Mouse (Mus musculus) lung, embryonic 14.5 days (tissue): ENCODE results near the gene Klf4. TPM values are rescaled to one million over a fixed set of nuclear protein-coding genes. Genes with fewer than 3 reads are reported as not detected.

Experiments used
- ATAC-seq: fragments of 200-750 bp; cut with Nextera tagmentation; 2 replicates; pipeline ENCODE4 v1.8.0; 2017; ENCODE audit warnings: mild to moderate bottlenecking, moderate TSS enrichment, moderate library complexity; ENCODE audit not compliant: insufficient read depth
- DNase-seq: peaks from one replicate; pipeline ENCODE4 v3.0.0-alpha.2; 2015
- H3K27ac ChIP-seq: fragments of 300-500 bp; sonication (generic); 2 replicates; pipeline ENCODE4 v1.5.1; 2014; ENCODE audit warnings: low read depth, mild to moderate bottlenecking, moderate library complexity
- H3K27me3 ChIP-seq: fragments of 300-500 bp; sonication (generic); 2 replicates; pipeline ENCODE4 v1.6.1; 2014; ENCODE audit warnings: low read length, control low read depth; ENCODE audit not compliant: insufficient read depth
- H3K36me3 ChIP-seq: fragments of 300-500 bp; sonication (generic); 2 replicates; pipeline ENCODE4 v1.6.1; 2014; ENCODE audit warnings: control low read depth; ENCODE audit not compliant: insufficient read depth
- H3K4me1 ChIP-seq: fragments of 300-500 bp; sonication (generic); 2 replicates; pipeline ENCODE4 v1.6.1; 2014; ENCODE audit warnings: antibody characterized with exemption, control low read depth; ENCODE audit not compliant: insufficient read depth
- H3K4me2 ChIP-seq: fragments of 300-500 bp; sonication (generic); 2 replicates; pipeline ENCODE4 v1.6.1; 2014; ENCODE audit warnings: mild to moderate bottlenecking
- H3K4me3 ChIP-seq: fragments of 300-500 bp; sonication (generic); 2 replicates; pipeline ENCODE4 v1.5.1; 2014; ENCODE audit warnings: low read depth, low read length
- H3K9ac ChIP-seq: fragments of 300-500 bp; sonication (generic); 2 replicates; pipeline ENCODE4 v1.6.1; 2014
- H3K9me3 ChIP-seq: fragments of 300-500 bp; sonication (generic); 2 replicates; pipeline ENCODE4 v1.6.1; 2016; ENCODE audit warnings: low read depth, low read length, control low read depth
- CTCF ChIP-seq: IDR thresholded peaks from 2 replicates; pipeline ENCODE4 v1.5.1; 2016; ENCODE audit warnings: antibody characterized with exemption, low read depth
- WGBS: fragments of 180-500 bp; shearing (Covaris S2); extraction: QIAGEN DNeasy Blood & Tissue Kit; methylation state at CpG from one replicate; pipeline ENCODE4 v1.1.7; 2014; 5-methylcytosine and 5-hydroxymethylcytosine counted together
- polyA plus RNA-seq: library from polyadenylated mRNA; unstranded; fragments of >200 nt; fragmentation: Nextera tagmentation; extraction: Ambion mirVana; gene quantifications from 2 replicates; pipeline ENCODE4 v1.2.1, GENCODE M21; 2014

Gene Klf4
- polyA plus RNA-seq, 1 experiment from 2014 or later: 5.1 TPM

- peak; percentile 45 for TF ChIP-seq CTCF
- Histone ChIP-seq H3K9me3 (no peaks in the 10 kb centered on the region), H3K4me3 (no peak overlapping the region), H3K27me3 (peaks cover 13% of the 10 kb centered on the region), H3K36me3 (no peaks in the 10 kb centered on the region), H3K4me1 (no peaks in the 10 kb centered on the region), H3K4me2 (no peak overlapping the region), H3K27ac (no peak overlapping the region), H3K9ac (no peak overlapping the region)
- DNase-seq: peak; percentile 76
- 68% methylated on average over 5 of the region's 5 CpGs for WGBS
- no peak for ATAC-seq
Observed at GRCm38 (mm10) chr4:55526247-55527115, 5.8 kb downstream of the Klf4 start.

GRCm38 (mm10) chr4:55523921-55524320 is 8.3 kb downstream of the Klf4 start:
- H3K27me3 ChIP-seq: no peaks in the 10 kb centered on the region
- no peaks in the 10 kb centered on the region for H3K4me1 ChIP-seq
- no peak for ATAC-seq
- 70% methylated on average over 4 of the region's 4 CpGs for WGBS
- no peak overlapping the region for H3K4me3 ChIP-seq
- no peak overlapping the region for H3K9ac ChIP-seq
- TF ChIP-seq CTCF: no peak
- no peaks in the 10 kb centered on the region for H3K36me3 ChIP-seq
- no peak overlapping the region for H3K27ac ChIP-seq
- no peak for DNase-seq
- no peak overlapping the region for H3K4me2 ChIP-seq
- no peaks in the 10 kb centered on the region for H3K9me3 ChIP-seq

GRCm38 (mm10) chr4:55517438-55517837 is 14.8 kb downstream of the Klf4 start:
- no peaks in the 10 kb centered on the region for H3K4me1 ChIP-seq

GRCm38 (mm10) chr4:55516048-55516447 is 16.2 kb downstream of the Klf4 start:
- no peaks in the 10 kb centered on the region for H3K36me3 ChIP-seq

More at GRCm38 (mm10) chr4:55517438-55517837, 14.8 kb downstream of the Klf4 start:
- Histone ChIP-seq H3K9me3 (no peaks in the 10 kb centered on the region), H3K4me3 (no peak overlapping the region), H3K9ac (no peak overlapping the region), H3K27ac (no peak overlapping the region), H3K27me3 (no peaks in the 10 kb centered on the region), H3K36me3 (no peaks in the 10 kb centered on the region), H3K4me2 (no peak overlapping the region)
- WGBS: 83% methylated on average over 7 of the region's 7 CpGs
- TF ChIP-seq CTCF: no peak
- no peak for DNase-seq
- no peak for ATAC-seq

GRCm38 (mm10) chr4:55514733-55515176 is 17.5 kb downstream of the Klf4 start:
- WGBS: 1% methylated on average over 39 of the region's 39 CpGs
- no peaks in the 10 kb centered on the region for H3K36me3 ChIP-seq
- no peaks in the 10 kb centered on the region for H3K4me1 ChIP-seq
- H3K27me3 ChIP-seq: no peaks in the 10 kb centered on the region
- peak overlapping the region; percentile 31; the same call in 1 of the 2 replicates for H3K27ac ChIP-seq
- peak; percentile 73 for TF ChIP-seq CTCF
- DNase-seq: peak; percentile 90
- peak overlapping the region; percentile 64 for H3K4me2 ChIP-seq
- no peaks in the 10 kb centered on the region for H3K9me3 ChIP-seq
- H3K4me3 ChIP-seq: peak overlapping the region; percentile 53
- peak overlapping the region; percentile 65 for H3K9ac ChIP-seq
- ATAC-seq: peak; percentile 99

More at GRCm38 (mm10) chr4:55516048-55516447, 16.2 kb downstream of the Klf4 start:
- no peak for TF ChIP-seq CTCF
- ATAC-seq: no peak
- H3K27ac ChIP-seq: no peak overlapping the region
- H3K9me3 ChIP-seq: no peaks in the 10 kb centered on the region
- 63% methylated on average over 8 of the region's 8 CpGs for WGBS
- no peak overlapping the region for H3K4me3 ChIP-seq
- no peaks in the 10 kb centered on the region for H3K27me3 ChIP-seq
- H3K9ac ChIP-seq: no peak overlapping the region
- no peaks in the 10 kb centered on the region for H3K4me1 ChIP-seq
- H3K4me2 ChIP-seq: no peak overlapping the region
- DNase-seq: no peak

GRCm38 (mm10) chr4:55513615-55514279 is 18.5 kb downstream of the Klf4 start:
- no peak overlapping the region for H3K27ac ChIP-seq
- 60% methylated on average over 7 of the region's 7 CpGs for WGBS
- H3K36me3 ChIP-seq: no peaks in the 10 kb centered on the region
- no peak overlapping the region for H3K4me2 ChIP-seq
- DNase-seq (no peak), ATAC-seq (no peak)
- no peak for TF ChIP-seq CTCF
- no peak overlapping the region for H3K4me3 ChIP-seq
- H3K4me1 ChIP-seq: no peaks in the 10 kb centered on the region
- H3K9ac ChIP-seq: no peak overlapping the region
- no peaks in the 10 kb centered on the region for H3K27me3 ChIP-seq
- H3K9me3 ChIP-seq: no peaks in the 10 kb centered on the region

GRCm38 (mm10) chr4:55511389-55511788 is 20.9 kb downstream of the Klf4 start:
- no peak for TF ChIP-seq CTCF
- Histone ChIP-seq H3K4me3 (no peak overlapping the region), H3K27ac (no peak overlapping the region), H3K4me2 (no peak overlapping the region), H3K9ac (no peak overlapping the region), H3K9me3 (no peaks in the 10 kb centered on the region), H3K4me1 (no peaks in the 10 kb centered on the region), H3K27me3 (no peaks in the 10 kb centered on the region), H3K36me3 (no peaks in the 10 kb centered on the region)
- ATAC-seq: no peak
- no peak for DNase-seq
- WGBS: 76% methylated on average over 2 of the region's 2 CpGs
